Mouse (Mus musculus) ES-E14 (cell line): Measurements from ENCODE around the gene Baz2a. TPM values are rescaled to one million over a fixed set of nuclear protein-coding genes. Genes with fewer than 3 reads are reported as not detected.

Source experiments
- DNase-seq: peaks from one replicate; pipeline ENCODE4 v3.0.0-alpha.2; 2013; ENCODE audit warnings: low read depth, low spot score
- H3K27ac ChIP-seq: 2 replicates; pipeline ENCODE4 v1.5.1; 2012; ENCODE audit warnings: low read depth, mild to moderate bottlenecking, low read length, moderate library complexity, mixed read lengths; ENCODE audit not compliant: poor library complexity, insufficient read depth, severe bottlenecking
- H3K36me3 ChIP-seq: 2 replicates; pipeline ENCODE4 v1.6.1; 2012; ENCODE audit warnings: mild to moderate bottlenecking, low read length, moderate library complexity, mixed read lengths; ENCODE audit not compliant: control insufficient read depth, poor library complexity, insufficient read depth, severe bottlenecking
- H3K4me1 ChIP-seq, 2 experiments: fragments of 150-350 bp in 1 of 2; sonication (generic) in 1 of 2; 2 replicates each; pipeline ENCODE4 v1.6.1; 2012; ENCODE audit warnings: low read length in 2 of 2, mild to moderate bottlenecking in 1 of 2, mixed read lengths in 1 of 2; ENCODE audit not compliant: control insufficient read depth in 2 of 2, insufficient read depth in 2 of 2, poor library complexity in 1 of 2
- H3K4me3 ChIP-seq, 2 experiments: fragments of 150-350 bp in 1 of 2; sonication (generic) in 1 of 2; 2 replicates each; pipeline ENCODE4 v1.5.1; 2012; ENCODE audit warnings: low read length in 2 of 2, low read depth in 1 of 2, mild to moderate bottlenecking in 1 of 2, mixed read lengths in 1 of 2; ENCODE audit not compliant: insufficient read depth in 1 of 2, poor library complexity in 1 of 2, severe bottlenecking in 1 of 2
- H3K9ac ChIP-seq: 2 replicates; pipeline ENCODE4 v1.6.1; 2012; ENCODE audit warnings: low read depth, mild to moderate bottlenecking, low read length, mixed read lengths; ENCODE audit not compliant: poor library complexity, insufficient read depth, severe bottlenecking
- H3K9me3 ChIP-seq: fragments of 150-350 bp; sonication (generic); 2 replicates; pipeline ENCODE4 v1.6.1; 2012; ENCODE audit warnings: low read depth, mild to moderate bottlenecking, low read length; ENCODE audit not compliant: control insufficient read depth, insufficient read depth
- CHD2 ChIP-seq: IDR thresholded peaks from 2 replicates; pipeline ENCODE4 v1.6.1; 2014; ENCODE audit warnings: mild to moderate bottlenecking, low read depth, low read length, inconsistent platforms
- HCFC1 ChIP-seq: IDR thresholded peaks from 2 replicates; pipeline ENCODE4 v1.6.1; 2012; ENCODE audit warnings: low read length, inconsistent platforms, borderline replicate concordance; ENCODE audit not compliant: insufficient read depth
- MAFK ChIP-seq: IDR thresholded peaks from 2 replicates; pipeline ENCODE4 v1.6.1; 2014; ENCODE audit warnings: mild to moderate bottlenecking, low read depth, low read length, inconsistent platforms; ENCODE audit not compliant: insufficient read depth
- ZC3H11A ChIP-seq: IDR thresholded peaks from 2 replicates; pipeline ENCODE4 v1.6.1; 2012; ENCODE audit warnings: low read depth, mild to moderate bottlenecking, inconsistent platforms, low read length, borderline replicate concordance
- ZNF384 ChIP-seq: IDR thresholded peaks from 2 replicates; pipeline ENCODE4 v1.6.1; 2012; ENCODE audit warnings: low read depth, low read length, inconsistent platforms
- in situ Hi-C, 2 experiments: fragments of 600-800 bp; cut with MboI; formaldehyde crosslinking; loops; one replicate each; pipeline ENCODE4 v1.15.1; 2025; ENCODE audit warnings: low sequenced_read_pairs in 2 of 2, inconsistent platforms in 1 of 2; ENCODE audit not compliant: unreplicated experiment in 2 of 2
- total RNA-seq: library from RNA; depleted of rRNA; stranded (reverse); fragments of 300-350 nt; gene quantifications from 2 replicates; pipeline ENCODE4 v1.2.3, GENCODE M21; 2012

Gene Baz2a
- total RNA-seq, 1 experiment, result 42.8 TPM

DNA sequence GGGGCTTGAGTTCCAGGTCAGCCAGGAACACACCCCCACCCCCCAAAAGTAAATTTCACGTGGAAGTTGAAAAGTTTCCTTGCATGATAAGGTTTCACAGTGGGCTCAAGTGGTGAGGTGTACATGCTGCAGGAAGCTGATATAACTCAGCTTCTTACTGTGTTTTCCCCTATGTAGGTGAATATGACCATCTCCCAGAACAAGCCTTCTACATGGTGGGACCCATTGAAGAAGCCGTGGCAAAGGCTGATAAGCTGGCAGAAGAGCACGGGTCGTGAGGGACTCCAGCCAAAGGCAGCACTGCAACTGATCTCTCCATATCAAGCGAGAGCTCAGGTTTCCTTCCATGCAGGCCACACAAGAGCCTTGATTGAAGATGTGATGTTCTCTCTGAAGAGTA lies 1.5 kb upstream of the Baz2a start:
- H3K27ac ChIP-seq, result no peak overlapping the region
- H3K4me3 ChIP-seq, result no peak overlapping the region
- no peak overlapping the region for H3K9ac ChIP-seq
- no peaks in the 10 kb centered on the region for H3K9me3 ChIP-seq
- peaks cover 40% of the 10 kb centered on the region for H3K36me3 ChIP-seq
- H3K4me1 ChIP-seq, result peaks cover 3 to 8% of the 10 kb centered on the region in 2 experiments; a peak in 2 of 4 replicates
- no peak for DNase-seq
- in situ Hi-C loops, result loop anchor here in 1 of 2 experiments (10.0 kb wide), 1 partner anchor 95 kb away; the partner anchor contains the start of gene Rbms2
- TF ChIP-seq CHD2 (no peak), HCFC1 (no peak), MAFK (no peak), ZNF384 (no peak), ZC3H11A (no peak)

DNA sequence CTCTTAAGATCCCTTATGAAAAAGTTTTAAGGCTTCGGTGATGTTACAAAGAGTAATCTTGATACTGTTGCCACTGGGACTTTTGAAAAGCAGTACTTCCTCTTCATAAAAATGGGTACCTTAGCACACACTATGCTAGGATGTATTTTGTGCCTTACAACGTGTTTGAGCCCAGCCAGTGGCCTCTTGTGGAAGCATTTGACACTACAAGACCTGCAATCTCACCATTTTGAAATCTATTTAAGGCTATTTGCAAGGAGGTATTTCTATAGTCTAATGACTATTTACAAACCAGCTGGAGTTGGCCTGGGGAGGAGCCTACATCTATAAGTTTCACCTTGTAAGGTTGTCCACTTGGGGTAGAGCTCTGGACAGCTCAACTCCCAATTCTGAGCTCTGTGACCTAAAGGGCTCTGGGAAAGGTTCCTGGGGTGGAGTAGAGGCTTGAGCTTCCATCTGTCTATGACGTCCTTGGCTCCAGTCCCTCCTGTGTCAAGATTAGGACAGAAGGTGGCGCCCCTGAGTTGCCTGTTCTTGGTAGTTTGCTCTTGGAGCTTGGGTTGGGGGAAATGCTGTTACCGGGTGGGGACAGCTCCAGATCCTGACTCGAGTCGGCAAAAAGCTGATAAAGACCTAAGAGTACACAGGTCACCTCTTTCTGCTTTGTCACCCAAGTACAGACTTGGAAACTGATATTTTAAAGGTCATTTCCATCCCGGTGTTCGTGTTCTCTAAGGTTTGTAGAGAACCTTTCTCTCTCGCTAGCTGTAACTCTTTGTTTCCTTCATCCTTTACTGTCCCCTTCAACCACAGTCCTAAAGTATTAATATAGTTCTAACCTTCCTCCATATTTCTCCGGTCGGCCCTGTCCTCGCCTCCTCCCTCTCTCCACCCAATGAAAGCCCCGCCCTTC lies 470 bp upstream of the Baz2a start:
- Histone ChIP-seq H3K27ac (no peak overlapping the region), H3K4me1 (peaks cover 0 to 8% of the 10 kb centered on the region in 2 experiments; a peak in 1 of 4 replicates), H3K36me3 (peaks cover 31% of the 10 kb centered on the region), H3K9me3 (no peaks in the 10 kb centered on the region), H3K9ac (peak overlapping the region; percentile 51), H3K4me3 (peak overlapping the region in 1 of 2 experiments; percentile 43; a peak in 3 of 4 replicates)
- in situ Hi-C loops, result loop anchor here in 1 of 2 experiments (10.0 kb wide), 1 partner anchor 94 kb away; the partner anchor contains the start of gene Rbms2
- DNase-seq, result peak; percentile 98
- TF ChIP-seq HCFC1 (peak; percentile 51; the same call in 1 of the 2 replicates), ZNF384 (no peak), ZC3H11A (peak; percentile 36; the same call in 1 of the 2 replicates), MAFK (no peak), CHD2 (no peak)

DNA sequence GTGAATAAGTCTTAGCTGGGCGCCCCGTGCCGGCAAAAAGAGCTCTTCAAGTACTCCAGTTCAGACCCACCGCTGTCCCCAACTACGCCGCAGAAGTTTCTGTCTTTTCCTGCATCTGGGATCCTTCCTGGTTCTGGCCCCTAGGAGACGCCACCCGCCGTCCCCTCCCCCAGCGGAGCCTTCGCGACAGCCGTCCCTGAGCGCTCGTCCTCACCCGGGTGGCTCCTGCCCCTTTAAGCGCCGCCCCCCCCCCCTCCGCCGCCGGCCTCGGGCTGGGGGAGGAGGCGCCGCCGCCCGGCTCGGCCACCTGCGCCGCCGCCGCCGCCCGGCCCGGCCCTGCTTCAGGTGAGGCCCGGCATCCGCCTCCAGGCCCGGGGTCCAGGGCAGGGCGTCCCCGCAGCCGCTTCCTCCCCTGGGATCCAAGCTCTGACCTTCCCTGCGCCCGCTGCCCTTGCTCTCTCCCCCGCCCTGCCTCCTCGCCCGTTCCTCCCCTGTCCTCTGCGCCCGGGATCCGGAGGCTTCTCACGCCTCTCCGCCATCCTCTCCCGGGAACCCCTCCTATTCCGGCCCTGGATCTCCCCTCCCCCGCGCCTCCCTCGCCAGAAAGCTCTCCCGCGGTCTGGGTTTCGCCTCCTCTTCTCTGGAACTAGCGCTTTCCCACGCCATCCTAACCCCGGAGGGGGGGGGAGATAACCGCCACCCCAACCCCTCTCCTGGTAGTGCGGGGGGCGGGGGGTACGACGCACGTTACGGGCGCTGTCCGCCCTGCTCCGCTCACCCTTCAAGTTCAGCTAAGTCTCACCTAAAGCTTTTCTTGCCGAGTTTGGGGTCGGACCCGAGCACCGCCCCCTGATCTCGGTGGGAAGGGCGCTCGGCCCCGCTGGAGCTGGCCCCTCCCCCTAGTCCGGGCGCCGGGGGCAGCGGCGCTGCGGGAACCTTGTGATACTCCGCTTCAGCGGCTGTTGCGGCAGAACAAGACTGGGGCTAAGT lies 1.4 kb downstream of the Baz2a start:
- Histone ChIP-seq H3K4me3 (peak overlapping the region; percentile 84 to 88), H3K27ac (peak overlapping the region; percentile 82), H3K36me3 (peaks cover 19% of the 10 kb centered on the region), H3K4me1 (peaks cover 0 to 8% of the 10 kb centered on the region in 2 experiments; a peak in 1 of 4 replicates), H3K9me3 (no peaks in the 10 kb centered on the region), H3K9ac (peak overlapping the region; percentile 84)
- in situ Hi-C loops, result loop anchor here in 1 of 2 experiments (10.0 kb wide), 1 partner anchor 92 kb away; the partner anchor contains the start of gene Rbms2
- TF ChIP-seq ZC3H11A, result no peak
- TF ChIP-seq HCFC1, result 0 out of 2 replicates have a peak, but pooled peaks have one; percentile 57
- DNase-seq, result peak; percentile 69

DNA sequence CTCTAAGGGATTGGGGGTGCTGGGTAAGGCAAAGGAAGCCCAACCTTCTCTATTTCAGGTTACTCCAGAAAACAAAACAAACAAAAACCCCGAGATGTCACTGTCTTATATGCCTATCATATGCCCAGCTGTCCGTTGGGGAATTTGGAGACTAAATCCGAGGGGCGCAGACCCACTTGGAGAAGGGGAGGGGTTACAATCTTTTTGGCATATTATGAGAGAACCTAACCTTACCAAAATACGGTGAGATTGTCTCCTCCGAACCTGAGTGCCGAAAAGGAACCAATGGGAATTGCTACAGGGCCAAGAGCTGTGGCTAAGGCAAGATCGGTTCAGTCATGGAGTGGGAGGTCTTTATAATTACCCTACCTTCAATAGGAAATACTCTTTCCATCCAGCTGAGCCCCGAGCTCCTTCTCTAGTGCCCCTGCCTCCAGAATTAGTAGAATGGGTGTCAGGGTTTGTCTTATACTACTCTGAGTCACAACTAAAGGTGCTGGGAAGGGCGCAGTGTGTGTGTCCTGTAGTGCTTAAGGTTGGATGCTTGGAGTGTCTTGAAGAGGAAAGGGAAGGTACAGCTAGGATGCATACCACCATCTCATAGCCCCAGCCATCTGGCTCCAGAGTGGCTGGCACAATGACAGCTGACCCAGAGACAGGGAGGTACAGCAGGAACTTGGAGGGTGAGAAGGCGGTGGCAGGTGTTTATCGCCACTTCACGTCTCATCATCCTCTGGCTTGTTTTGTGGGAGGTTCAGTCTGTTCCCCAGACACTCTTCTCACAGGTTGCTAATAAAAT lies 2.3 kb downstream of the Baz2a start:
- Histone ChIP-seq H3K27ac (peak overlapping the region; percentile 64; the same call in 1 of the 2 replicates), H3K9me3 (no peaks in the 10 kb centered on the region), H3K4me1 (peaks cover 0 to 9% of the 10 kb centered on the region in 2 experiments; a peak in 1 of 4 replicates), H3K36me3 (peaks cover 11% of the 10 kb centered on the region; the same call in 1 of the 2 replicates), H3K4me3 (peak overlapping the region; percentile 84 to 88), H3K9ac (peak overlapping the region; percentile 17; the same call in 1 of the 2 replicates)
- no peak for TF ChIP-seq CHD2
- no peak for TF ChIP-seq ZNF384
- TF ChIP-seq HCFC1, result no peak
- TF ChIP-seq MAFK, result no peak
- no peak for TF ChIP-seq ZC3H11A
- DNase-seq, result no peak
- in situ Hi-C loops, result loop anchor here in 1 of 2 experiments (10.0 kb wide), 1 partner anchor 91 kb away; the partner anchor contains the start of gene Rbms2
